Mouse (Mus musculus): Measurements from ENCODE around the gene Kdm1b.
A peak's percentile ranks its signal among the peaks of the same experiment; 100 is the strongest.

Gene Kdm1b

DNA sequence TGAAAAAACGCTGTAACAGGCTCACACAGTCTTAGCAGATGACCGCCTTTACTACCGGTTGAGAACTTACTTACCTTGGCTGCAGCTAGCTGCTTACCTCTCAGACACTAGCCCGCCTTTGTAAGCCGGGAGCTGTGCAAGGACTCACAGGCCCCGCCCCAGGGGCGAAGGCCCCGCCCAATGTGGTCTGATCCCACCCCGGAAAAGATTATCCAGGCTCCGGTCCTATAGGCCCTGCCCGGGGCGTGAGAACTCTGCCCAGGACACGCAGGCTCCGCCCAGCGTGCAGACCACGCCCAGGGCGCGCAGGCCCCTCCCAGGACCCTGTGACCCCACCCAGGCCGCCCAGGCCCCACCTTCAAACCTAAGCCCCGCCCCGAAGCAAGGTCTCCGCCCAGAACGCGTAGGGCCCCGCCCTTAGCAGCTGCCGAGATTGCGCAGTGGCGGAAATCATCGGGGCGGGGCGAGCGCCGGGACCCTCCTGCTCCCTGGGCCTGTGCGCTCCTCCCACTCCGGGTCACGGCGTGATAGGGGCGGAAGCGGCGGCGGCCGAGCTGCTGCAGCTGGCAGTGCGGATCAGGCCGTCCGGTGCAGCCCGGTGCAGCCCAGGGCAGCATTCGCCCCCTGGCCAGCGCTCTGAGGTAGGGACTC lies at the start of gene Kdm1b:
Kdm1b (plus strand) TSS at position 470 of the 651 bp plus-strand sequence.
- peak; percentile 99 for DNase-seq

DNA sequence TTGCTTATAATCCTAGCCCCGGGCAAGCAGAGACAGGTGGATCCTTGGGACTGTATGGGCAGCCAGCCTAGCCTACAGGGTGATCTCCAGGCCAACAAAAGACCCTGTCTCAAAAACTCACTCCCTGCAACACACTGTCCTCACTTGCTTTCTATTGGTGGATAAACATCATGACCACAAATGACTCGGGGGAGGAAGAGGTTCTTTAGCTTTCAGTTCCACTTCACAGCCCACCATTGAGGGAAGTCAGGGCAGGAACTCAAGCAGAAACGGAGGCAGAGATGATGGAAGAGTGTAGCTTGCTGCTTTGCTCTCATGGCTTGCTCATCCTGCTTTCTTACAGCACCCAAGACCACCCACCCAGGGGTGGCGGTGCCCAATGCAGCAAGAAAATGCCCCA lies 45.9 kb upstream of the Kdm1b start:
- no peak for DNase-seq

DNA sequence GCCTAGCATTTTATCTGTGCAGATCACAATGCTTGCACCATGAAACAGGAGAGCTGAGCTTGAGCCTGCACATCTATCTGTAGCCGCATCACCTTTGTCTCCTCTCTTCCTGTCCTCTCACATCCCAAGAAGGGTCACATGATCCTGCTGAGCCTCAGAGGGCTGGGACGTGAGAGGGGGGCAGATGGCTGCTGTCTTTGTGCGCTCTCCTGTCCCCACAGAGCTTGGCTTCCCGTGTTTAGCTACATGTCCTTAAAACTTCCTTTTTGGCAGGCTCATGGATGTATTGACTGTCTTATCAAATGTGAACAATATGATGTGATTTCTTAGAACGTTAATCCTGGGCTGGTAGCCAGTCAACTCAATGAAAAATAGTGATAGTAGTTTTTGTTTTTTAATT lies 43.8 kb upstream of the Kdm1b start:
- no peak for DNase-seq

DNA sequence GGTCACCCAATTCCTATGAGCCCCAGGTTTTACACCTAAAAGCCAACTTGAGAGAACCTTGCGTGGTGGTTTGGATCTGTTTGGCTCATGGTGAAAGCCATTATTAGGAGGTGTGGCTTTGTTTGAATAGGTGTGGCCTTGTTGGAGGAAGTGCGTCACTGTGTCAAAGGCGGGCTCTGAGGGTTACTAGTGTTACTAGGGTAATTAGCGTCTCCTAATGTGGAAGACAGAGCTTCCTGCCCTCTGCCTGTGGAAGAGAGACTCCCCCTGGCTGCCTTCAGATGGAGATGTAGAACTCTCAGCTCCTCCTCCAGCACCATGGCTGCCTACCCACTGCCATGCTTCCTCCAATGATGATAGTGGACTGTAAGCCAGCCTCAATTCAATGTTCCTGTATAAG lies 41.7 kb upstream of the Kdm1b start:
- no peak for DNase-seq

DNA sequence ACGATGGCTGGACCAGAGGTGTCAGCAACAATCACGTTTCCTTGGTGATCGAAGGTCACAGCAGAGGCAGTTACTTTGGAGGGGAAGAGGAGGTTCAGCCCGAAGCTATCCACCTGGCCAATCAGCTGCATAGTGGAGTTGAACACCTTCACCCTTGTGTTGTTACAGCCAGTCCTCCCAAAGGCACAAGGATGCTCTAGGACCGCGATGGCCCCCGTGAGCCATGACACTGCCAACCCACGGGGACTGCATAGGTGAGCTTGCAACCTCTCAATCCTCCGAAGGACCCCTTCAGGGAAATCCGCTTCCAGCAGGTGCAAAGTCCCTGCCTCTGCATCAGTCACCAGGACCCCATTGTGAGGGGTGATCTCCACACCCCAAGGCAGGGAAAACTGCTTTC lies 29.6 kb upstream of the Kdm1b start:
- DNase-seq, result no peak

DNA sequence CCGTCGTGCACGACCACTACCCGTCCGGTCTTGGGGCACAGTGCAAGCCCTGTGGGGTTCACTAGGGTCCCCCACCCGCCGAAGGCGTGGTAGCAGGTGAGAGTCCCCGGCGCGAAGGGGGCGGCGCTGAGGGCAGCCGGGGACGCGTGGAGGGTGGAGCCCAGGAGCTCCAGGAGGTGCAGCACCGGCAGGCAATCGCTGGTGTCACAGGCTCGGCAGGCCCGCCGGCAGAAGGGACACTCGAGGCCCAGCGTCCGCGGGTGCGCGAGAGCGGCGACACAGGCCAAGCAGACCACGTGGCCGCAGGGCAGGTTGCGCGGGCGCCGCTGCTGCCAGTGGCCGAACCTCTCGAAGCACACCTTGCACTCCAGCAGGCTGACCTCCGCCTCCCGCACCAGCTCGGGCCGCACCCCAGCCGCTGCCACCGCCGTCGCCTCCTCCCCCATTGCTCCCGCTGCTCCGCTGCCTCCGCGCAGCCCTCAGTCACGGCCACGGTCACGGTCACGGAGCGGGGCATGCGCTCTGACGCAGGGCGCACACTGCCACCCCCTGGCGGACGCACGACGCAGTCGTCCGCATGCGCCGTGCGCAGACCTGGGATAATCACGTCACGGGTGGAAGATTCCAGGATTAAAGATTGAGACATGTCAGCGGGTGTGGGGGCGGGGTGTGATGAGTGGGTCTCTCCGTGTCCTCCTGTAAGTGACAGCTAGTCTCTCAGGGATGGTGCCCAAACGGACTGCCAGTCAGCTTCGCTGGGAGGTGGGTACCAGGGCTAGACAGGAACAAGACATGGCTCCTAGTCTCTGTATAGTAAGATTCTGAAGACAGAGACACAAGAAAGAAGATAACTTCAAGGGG lies 28.7 kb upstream of the Kdm1b start, which contains the start of gene Nhlrc1:
Nhlrc1 (minus strand) TSS at position 517 of the 861 bp plus-strand sequence.
- peak; percentile 85 for DNase-seq

DNA sequence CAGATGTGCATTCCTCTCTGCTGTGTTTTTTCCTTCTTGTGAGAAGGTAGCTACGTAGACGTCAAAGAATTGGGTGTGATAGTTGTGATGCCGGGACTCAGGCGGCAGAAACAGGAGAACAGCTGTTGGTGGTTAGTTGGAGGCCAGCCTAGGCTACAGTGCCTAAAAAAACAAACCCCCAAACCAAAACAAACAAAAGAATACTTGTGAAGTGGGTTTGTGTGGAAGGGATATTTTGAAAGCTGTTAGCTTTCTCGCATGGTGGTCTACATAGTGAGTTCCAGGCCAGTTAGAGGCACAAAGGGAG lies 28.2 kb upstream of the Kdm1b start:
- DNase-seq, result no peak

DNA sequence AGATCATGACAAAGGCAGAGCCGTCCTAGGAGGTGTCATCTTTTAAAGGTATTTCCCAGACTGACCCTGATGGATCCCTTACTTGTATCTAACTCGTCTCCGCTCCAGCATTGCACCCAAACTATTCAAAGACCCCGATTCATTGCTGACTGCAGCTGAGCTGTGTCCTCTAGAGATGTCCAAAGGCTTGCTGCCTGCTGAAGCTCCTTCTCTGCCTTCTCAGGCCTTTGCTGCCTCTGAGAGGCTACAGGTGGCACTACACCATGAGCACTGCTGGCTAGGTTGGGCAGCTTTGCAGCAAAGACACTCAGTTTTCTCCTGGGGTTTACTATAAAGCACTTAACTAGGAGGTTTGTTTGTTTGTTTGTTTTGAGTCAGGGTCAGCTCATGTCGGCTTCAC lies 26.0 kb upstream of the Kdm1b start:
- peak; percentile 75 for DNase-seq

DNA sequence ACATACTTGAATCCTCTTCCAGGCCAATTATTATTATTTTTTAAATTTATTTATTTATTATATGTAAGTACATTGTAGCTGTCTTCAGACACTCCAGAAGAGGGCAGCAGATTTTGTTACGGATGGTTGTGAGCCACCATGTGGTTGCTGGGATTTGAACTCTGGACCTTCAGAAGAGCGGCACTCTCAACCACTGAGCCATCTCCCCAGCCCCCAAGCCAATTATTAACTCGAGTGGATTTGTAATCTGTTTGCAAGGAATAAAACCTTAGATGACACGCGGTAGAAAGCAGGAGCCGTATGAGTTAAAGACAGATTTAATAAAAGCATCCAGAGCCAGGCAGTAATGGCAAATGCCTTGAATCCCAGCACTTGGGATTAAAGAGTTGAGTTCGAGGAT lies 23.5 kb upstream of the Kdm1b start:
- DNase-seq, result no peak

DNA sequence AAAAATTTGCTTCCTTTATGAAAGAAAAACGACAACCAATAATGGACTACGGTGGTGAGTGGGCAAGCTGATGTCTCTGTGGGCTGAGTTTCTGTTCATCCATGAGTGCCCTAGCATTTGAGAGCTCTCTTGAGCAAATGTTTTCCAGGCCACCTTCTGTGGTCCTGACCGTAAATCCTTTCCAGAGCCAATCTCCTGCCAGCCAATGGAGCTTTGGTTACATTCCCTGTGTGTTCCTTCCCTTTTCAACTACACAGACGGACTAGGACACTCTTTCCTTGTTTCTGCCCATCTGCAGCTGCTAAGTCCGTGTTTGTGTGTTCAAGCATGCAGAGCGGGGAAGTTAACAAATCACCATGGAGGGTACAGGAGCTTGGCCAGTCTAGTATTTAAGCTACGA lies 22.5 kb upstream of the Kdm1b start:
- no peak for DNase-seq

DNA sequence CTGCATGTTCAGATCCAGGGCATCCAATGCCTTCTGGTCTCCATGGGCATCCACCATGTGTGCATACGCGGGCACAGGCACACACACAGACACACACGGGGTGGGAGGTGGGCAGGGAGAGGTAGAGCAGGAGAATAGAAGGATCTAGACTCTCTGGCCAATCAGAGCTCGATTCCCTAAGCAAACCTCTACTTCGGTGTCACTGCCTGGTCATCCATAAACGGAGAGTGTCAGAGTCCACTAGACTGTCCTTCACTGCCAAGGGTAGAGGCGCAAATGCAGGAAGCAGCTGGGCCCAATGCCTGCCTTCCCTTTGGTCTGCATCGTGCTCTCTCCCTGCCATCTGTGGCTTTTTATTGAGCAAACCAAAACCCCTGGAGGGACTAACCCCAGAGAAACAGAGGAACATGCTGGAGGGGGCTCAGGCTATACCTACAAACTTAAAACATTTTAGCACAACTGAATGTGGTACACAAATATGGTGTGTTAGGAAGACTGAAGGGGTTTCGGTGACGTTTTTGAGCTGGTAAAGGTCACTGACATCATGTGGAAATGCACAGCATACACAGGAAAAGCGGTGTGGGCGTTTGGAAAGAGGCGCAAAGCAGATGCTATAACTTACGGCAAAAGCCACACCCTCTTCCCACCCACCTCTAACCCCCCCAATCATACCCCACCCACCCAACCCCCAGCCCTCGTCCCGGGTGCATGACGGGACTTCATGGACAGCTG lies 12.8 kb upstream of the Kdm1b start:
- DNase-seq, result peak; percentile 29

DNA sequence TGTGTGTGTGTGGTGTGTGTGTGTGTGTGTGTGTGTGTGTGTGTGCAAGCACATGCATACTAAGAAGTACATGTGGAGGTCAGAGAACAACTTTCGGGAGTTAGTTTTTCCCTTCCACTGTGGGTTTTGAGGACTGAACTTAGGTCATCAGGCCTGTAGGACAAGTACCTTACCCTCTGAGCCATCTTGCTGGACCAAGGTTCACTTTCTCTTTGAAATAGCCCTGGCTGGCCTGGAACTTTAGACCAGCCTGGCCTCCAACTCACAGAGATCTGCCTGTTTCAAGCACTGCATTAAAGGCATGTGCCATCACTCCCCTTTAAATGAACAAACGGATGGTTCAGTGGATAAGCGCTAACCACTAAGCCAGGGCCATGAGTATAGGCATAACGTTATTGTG lies 9.7 kb upstream of the Kdm1b start:
- DNase-seq, result no peak

DNA sequence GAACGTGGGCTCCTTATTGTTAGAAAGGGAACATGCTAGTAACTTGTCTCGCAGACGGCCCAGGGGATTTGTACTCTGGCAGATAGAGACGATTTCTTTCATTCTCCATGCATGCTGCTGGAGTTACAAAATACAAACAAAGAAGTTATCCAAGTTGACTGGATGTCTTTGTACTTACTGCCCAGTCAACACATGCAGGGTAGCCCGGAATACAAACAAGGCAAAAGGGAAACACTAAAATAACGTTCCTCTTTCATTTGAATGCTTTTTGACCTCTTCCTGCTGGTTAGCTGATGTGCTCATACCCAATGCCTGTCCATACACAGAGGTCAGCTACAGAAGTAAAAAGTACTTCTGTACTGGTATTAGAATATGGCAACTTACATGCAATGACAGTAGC lies 5.4 kb upstream of the Kdm1b start:
- no peak for DNase-seq

DNA sequence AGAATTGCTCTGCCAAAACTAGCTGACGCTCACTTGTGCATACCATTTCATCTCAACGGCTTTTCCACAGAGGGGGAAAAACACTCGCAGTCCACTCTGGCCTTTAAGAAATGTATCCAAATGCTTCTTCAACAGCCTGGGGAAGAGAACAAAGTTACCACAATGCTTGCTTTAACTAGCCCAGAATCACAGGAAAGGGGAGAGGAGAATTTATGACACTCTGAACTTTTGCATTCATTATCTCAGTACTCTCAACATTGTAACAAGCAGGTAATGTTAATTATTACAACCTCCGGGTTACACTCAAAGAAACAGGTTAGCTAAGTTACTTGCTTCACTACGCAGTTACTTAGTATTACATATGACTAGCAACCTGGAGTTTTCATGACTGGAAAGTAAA lies 3.2 kb upstream of the Kdm1b start:
- DNase-seq, result no peak

DNA sequence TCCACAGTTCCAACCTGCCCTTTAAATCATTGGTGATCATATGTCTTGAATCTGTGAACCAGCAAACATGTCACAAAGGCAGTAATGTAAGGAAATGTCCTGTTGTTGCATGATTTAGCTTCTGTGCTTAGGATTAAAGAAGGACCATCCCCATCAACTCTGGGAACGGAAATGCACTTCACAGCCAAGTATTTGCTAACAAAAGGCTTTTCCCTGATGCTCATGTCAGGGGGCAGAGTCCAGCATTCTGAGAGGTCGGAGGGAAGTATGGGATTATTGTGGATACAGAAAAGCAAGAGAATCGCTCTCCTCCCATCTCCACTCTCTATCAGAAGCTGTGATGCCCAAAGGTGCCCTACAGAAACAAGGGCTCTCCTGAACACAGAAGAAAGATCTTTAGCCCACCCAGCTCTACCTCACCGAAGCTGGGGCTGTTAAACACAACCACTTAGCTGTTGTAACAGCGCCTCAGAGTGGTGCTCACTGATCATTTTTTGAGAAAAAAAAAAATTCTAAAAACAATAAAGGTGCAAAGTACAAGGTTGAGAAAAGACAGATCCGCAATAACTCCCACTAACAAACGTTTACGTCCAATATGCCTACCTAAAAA lies 1.2 kb upstream of the Kdm1b start:
- peak; percentile 27 for DNase-seq

DNA sequence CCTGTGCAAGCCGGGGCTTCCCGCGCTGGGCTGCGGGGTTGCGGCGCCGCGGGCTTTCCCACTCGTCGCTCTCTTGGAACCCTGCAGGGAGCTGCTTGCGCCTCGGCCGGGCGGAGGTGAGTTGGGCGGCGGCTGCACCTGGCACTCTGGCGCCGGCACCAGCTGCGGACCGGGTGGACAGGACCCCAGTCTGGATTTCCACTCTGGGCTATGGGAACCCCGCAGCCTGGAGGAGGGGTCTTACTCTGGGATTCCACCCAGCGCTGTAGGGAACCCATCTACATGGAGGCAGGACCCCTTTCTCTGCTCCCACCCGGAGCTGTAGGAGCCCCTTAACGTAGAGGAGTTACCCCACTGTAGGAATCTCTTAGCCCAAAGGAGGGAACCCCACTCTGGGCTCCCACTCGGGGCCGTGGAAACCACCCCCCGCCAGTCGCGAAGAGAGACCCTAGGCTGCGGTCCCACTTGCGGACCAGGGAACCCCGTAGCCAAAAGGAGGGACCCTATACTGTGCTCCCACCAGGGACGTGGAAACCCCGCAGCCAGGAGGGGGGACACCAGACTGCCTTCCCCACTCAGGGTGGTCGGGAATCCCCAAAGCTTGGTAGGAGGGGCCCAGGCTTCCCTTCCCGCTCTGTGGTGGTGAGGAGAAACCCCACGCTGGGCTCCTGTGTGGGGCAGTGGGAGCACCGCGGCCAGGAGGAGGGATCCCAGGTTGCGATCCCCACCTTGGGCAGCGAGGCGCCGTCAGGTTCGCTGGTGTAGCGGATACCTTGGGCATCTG lies 726 bp downstream of the Kdm1b start:
- DNase-seq, result peak; percentile 52

DNA sequence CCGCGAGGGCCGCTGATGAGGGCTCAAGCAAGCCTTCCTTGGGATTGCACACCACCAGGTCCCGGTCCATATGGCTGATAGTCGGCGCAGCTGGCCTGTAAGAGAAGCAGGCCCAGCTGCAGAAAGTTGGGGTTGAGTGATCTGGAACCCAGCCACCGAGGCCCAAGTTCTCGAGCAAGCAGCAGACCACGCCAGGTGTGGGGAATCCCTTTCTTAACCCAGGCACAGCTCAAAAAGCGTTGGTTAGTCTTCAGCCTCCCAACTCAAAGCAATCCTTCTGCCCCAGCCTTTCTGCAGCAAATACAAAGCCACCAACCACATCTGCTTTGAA lies 1.3 kb downstream of the Kdm1b start, which contains the start of gene Tpmt:
Tpmt (minus strand) TSS at position 121 of the 331 bp plus-strand sequence.
- DNase-seq, result no peak

DNA sequence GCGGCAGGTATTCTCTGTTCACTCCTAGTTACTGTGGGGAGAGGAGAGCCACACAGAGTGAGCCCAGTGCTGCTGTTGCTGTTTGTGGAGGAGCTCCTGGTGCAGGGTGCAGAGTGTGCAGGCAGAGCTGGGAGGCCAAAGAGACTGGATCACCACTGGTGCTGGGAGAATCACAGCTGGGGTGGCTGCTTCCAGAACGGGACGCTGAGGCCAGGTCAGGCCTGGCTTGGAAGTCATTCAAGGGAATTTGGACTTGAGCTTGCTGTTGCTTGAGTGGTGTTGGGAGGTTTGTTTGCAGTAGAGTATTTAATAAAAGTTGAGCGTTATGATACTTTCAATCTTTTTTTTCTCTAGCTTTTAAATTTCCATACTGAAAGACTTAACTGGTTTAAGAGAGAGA lies 4.7 kb downstream of the Kdm1b start:
- DNase-seq, result peak; percentile 49

DNA sequence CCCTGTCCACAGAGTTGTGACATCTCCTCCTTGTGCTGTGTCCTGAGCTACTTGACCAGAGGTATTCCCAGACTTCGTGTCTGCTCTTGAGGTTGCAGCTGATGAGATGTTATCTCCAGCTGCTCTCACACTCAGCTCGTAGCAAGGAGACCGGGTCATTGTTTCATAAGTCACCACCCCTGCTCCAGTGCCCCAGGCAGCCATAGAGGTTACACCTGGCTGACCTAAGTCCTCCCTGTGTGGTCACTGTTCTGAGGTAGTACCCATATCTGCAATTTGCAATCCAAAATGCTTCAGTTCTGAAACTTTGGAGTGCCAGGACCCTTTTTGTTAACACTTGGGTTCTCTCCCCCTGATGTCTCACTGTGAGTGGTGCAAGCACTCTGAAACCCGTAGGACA lies 6.7 kb downstream of the Kdm1b start:
- no peak for DNase-seq

DNA sequence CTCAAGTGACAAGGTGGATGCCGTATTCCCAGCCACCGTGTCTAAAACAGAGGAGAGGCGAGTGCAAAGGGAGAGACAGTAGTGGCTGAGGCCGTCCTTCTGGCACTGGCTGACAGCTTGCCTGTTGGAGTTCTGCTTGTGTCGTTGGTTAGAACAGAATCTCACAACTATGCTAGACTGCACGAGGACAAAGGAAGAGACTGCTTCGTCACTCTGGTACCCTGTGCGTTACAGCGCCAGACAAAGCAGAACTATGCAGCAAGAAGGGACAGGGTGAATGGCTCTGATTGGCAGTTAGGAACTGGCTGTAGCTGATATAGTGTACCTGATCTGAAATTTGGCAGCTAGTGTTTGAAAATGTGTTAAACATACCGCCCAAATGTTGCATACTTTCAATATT lies 10.7 kb downstream of the Kdm1b start:
- DNase-seq, result no peak

DNA sequence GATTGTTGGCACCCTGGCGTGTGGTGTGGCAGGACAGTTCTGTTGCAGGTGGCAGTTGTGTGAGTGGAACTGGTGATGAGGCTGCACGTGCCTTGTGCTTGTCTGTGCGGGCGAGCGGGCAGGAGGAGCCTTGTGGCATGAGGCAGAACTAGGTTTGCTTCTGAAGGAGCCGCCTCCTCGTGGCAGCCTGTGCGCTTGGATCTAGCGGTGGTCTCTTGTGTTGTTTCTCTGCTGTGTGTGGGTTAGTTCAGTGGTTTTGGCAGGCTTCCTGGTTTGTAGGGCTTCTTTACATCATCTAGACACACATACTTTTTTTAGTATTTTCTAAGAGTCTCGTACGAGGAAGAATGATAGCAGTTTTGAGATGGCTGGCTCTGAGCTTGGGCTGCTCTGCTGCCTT lies 12.8 kb downstream of the Kdm1b start:
- no peak for DNase-seq

DNA sequence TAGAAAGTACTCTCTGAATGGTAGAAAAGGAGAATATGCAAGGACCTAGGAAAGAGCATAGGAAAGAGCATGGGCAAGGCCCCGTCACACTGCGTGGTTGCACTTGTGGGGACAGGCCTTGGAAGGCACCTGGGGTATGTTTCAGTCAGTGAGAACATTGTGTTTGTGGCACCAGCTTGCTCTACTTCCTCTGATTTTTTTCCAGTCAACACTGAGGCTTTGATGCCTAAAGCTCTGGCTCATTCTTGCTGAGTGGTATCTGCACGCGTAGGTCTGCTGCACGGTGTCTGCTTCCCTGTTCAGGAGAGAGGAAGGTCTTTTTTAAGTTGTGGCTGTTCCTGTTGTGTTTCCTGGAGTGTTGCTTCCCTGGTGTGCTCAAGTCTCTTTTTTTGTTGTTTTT lies 13.5 kb downstream of the Kdm1b start:
- no peak for DNase-seq

DNA sequence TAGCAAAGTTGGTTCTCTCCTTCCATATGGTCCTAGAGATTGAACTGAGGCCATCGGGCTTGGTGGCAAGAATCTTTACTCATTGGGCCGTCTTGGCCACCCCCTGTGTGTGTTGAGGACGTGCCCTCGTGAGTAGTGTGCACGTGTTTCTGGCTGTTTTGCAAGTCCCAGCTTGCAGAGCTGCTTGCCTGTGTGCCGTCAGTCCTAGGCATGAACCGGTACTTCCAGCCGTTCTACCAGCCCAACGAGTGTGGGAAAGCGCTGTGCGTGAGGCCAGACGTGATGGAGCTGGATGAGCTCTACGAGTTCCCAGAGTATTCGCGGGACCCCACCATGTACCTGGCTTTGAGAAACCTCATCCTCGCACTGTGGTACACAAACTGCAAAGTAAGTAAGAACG lies 19.5 kb downstream of the Kdm1b start:
- no peak for DNase-seq
